Mouse (Mus musculus) myocyte (in vitro differentiated cells): ENCODE data around the gene Lcmt2. TPM values are rescaled to one million over a fixed set of nuclear protein-coding genes. Genes with fewer than 3 reads are reported as not detected.
"Not testable (repeated sequence)": the region's sequence is repeated elsewhere in the genome, so short reads cannot be mapped to it uniquely, and the experiment has no call there.

Experiments used
- H3K27me3 ChIP-seq: one replicate; pipeline ENCODE4 v1.6.1; 2011; ENCODE audit not compliant: control insufficient read depth, insufficient read depth, insufficient read length
- H3K36me3 ChIP-seq: one replicate; pipeline ENCODE4 v1.6.1; 2011; ENCODE audit not compliant: control insufficient read depth, insufficient read depth
- H3K4me2 ChIP-seq: one replicate; pipeline ENCODE4 v1.6.1; 2011; ENCODE audit warnings: low read depth, control low read depth
- H3K4me3 ChIP-seq: one replicate; pipeline ENCODE4 v1.5.1; 2011; ENCODE audit warnings: mild to moderate bottlenecking, control low read depth, moderate library complexity
- H3K79me2 ChIP-seq: one replicate; pipeline ENCODE4 v1.6.1; 2011; ENCODE audit not compliant: control insufficient read depth, insufficient read depth
- H3ac ChIP-seq: one replicate; pipeline ENCODE4 v1.6.1; 2011; ENCODE audit not compliant: control insufficient read depth, insufficient read length
- CEBPB ChIP-seq: IDR thresholded peaks from 2 replicates; pipeline ENCODE4 v1.6.1; 2011; ENCODE audit warnings: mild to moderate bottlenecking, moderate library complexity; ENCODE audit not compliant: poor library complexity, insufficient read depth, severe bottlenecking
- E2F4 ChIP-seq: IDR thresholded peaks from one replicate; pipeline ENCODE4 v1.6.1; 2011; ENCODE audit warnings: mild to moderate bottlenecking, control low read depth, moderate library complexity; ENCODE audit not compliant: insufficient read depth
- MAX ChIP-seq: IDR thresholded peaks from one replicate; pipeline ENCODE4 v1.6.1; 2011; ENCODE audit warnings: low read depth, mild to moderate bottlenecking, control low read depth
- MYOD1 ChIP-seq, 3 experiments: IDR thresholded peaks; one replicate each; pipeline ENCODE4 v1.6.1; 2011; ENCODE audit warnings: control low read depth in 2 of 3, low read depth in 2 of 3, mild to moderate bottlenecking in 2 of 3, moderate library complexity in 1 of 3; ENCODE audit not compliant: insufficient read length in 2 of 3, control insufficient read depth in 1 of 3
- MYOG ChIP-seq, 3 experiments: IDR thresholded peaks; one replicate each; pipeline ENCODE4 v1.6.1; 2011; ENCODE audit warnings: control low read depth in 2 of 3, low read depth in 2 of 3, mild to moderate bottlenecking in 2 of 3; ENCODE audit not compliant: insufficient read length in 2 of 3, control insufficient read depth in 1 of 3, insufficient read depth in 1 of 3
- POLR2A ChIP-seq: IDR thresholded peaks from one replicate; pipeline ENCODE4 v1.6.1; 2011; ENCODE audit warnings: low read depth, mild to moderate bottlenecking, control low read depth, moderate library complexity; ENCODE audit not compliant: insufficient read length
- POLR2AphosphoS2 ChIP-seq: IDR thresholded peaks from one replicate; pipeline ENCODE4 v1.6.1; 2011; ENCODE audit warnings: low read depth, control low read depth; ENCODE audit not compliant: insufficient read length
- REST ChIP-seq: IDR thresholded peaks from one replicate; pipeline ENCODE4 v1.6.1; 2011; ENCODE audit warnings: mild to moderate bottlenecking, control low read depth, moderate library complexity; ENCODE audit not compliant: insufficient read depth, insufficient read length
- SRF ChIP-seq: IDR thresholded peaks from one replicate; pipeline ENCODE4 v1.6.1; 2011; ENCODE audit warnings: low read depth; ENCODE audit not compliant: control insufficient read depth, insufficient read length
- TCF12 ChIP-seq: IDR thresholded peaks from one replicate; pipeline ENCODE4 v1.6.1; 2011; ENCODE audit warnings: mild to moderate bottlenecking, control low read depth; ENCODE audit not compliant: poor library complexity, insufficient read depth, severe bottlenecking
- TCF3 ChIP-seq: IDR thresholded peaks from one replicate; pipeline ENCODE4 v1.6.1; 2011; ENCODE audit warnings: low read depth, control low read depth; ENCODE audit not compliant: insufficient read length
- USF1 ChIP-seq: IDR thresholded peaks from one replicate; pipeline ENCODE4 v1.6.1; 2011; ENCODE audit warnings: low read depth, mild to moderate bottlenecking, control low read depth, moderate library complexity
- polyA plus RNA-seq: library from polyadenylated mRNA; unstranded; fragments of >200 nt; fragmentation: generic; extraction: Trizol; gene quantifications from one replicate; pipeline ENCODE4 v1.2.1, GENCODE M21; 2012; ENCODE audit warnings: missing spikeins

Lcmt2 gene
- polyA plus RNA-seq, 1 experiment: 2.9 TPM

GRCm38 (mm10) chr2:121132822-121133221 lies 7.6 kb downstream of the Lcmt2 start:
- no peak overlapping the region for H3ac ChIP-seq
- H3K4me3 ChIP-seq: no peak overlapping the region
- TF ChIP-seq TCF12: no peak
- no peak for TF ChIP-seq TCF3
- no peak for TF ChIP-seq MAX
- no peak for TF ChIP-seq POLR2A
- no peak for TF ChIP-seq CEBPB
- no peak for TF ChIP-seq SRF
- TF ChIP-seq E2F4: no peak
- no peak for TF ChIP-seq POLR2AphosphoS2
- no peak for TF ChIP-seq REST
- TF ChIP-seq MYOD1 (IDR thresholded peaks at IDR 0.05; ENCODE audit: control insufficient read depth in 1 of 3, insufficient read length in 2 of 3, low read depth in 2 of 3): no peak
- no peak overlapping the region for H3K4me2 ChIP-seq
- no peaks in the 10 kb centered on the region for H3K79me2 ChIP-seq
- no peaks in the 10 kb centered on the region for H3K36me3 ChIP-seq
- no peaks in the 10 kb centered on the region for H3K27me3 ChIP-seq

GRCm38 (mm10) chr2:121128865-121129620 lies 11.4 kb downstream of the Lcmt2 start:
- no peak for TF ChIP-seq TCF3
- no peak for TF ChIP-seq TCF12
- no peak for TF ChIP-seq POLR2A
- TF ChIP-seq MYOD1 (IDR thresholded peaks at IDR 0.05; ENCODE audit: control insufficient read depth in 1 of 3, insufficient read length in 2 of 3, low read depth in 2 of 3): no peak
- TF ChIP-seq POLR2AphosphoS2: no peak
- TF ChIP-seq MAX: no peak
- no peak for TF ChIP-seq MYOG (IDR thresholded peaks at IDR 0.05; ENCODE audit: control insufficient read depth in 1 of 3, insufficient read depth in 1 of 3, insufficient read length in 2 of 3, low read depth in 2 of 3)
- TF ChIP-seq CEBPB: no peak
- TF ChIP-seq E2F4: no peak
- no peak for TF ChIP-seq USF1
- no peak for TF ChIP-seq REST
- no peak for TF ChIP-seq SRF
- no peak overlapping the region for H3ac ChIP-seq
- no peak overlapping the region for H3K4me3 ChIP-seq
- H3K36me3 ChIP-seq: no peaks in the 10 kb centered on the region
- no peaks in the 10 kb centered on the region for H3K79me2 ChIP-seq
- H3K4me2 ChIP-seq: no peak overlapping the region
- no peaks in the 10 kb centered on the region for H3K27me3 ChIP-seq

DNA sequence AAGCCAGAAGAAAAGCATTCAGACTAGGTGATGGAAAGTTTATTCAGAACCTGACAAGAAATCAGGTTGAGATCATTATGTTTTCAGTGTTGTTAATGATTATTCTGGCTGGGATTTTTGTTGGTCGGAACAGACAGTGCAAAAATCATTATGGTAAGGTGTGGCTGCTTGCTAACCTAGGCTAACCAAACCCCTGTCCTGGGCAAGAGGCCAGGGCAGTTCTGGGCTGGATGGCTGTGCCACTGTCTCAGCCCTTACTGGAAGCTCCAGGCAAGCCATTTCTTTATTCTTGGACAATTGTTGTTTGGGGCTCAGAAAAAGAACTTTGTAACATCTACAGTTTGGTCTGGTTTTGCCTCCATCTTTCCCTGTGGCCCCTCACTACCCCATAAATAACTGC lies 12.9 kb downstream of the Lcmt2 start:
- H3ac ChIP-seq: no peak overlapping the region
- no peaks in the 10 kb centered on the region for H3K27me3 ChIP-seq
- TF ChIP-seq CEBPB (no peak), MAX (no peak), MYOD1 (IDR thresholded peaks at IDR 0.05; ENCODE audit: control insufficient read depth in 1 of 3, insufficient read length in 2 of 3, low read depth in 2 of 3) (no peak), E2F4 (no peak), POLR2AphosphoS2 (no peak), REST (no peak), POLR2A (no peak), TCF12 (no peak), TCF3 (no peak), SRF (no peak), MYOG (IDR thresholded peaks at IDR 0.05; ENCODE audit: control insufficient read depth in 1 of 3, insufficient read depth in 1 of 3, insufficient read length in 2 of 3, low read depth in 2 of 3) (no peak)
- H3K4me2 ChIP-seq: no peak overlapping the region
- no peaks in the 10 kb centered on the region for H3K36me3 ChIP-seq
- no peaks in the 10 kb centered on the region for H3K79me2 ChIP-seq
- no peak overlapping the region for H3K4me3 ChIP-seq

DNA sequence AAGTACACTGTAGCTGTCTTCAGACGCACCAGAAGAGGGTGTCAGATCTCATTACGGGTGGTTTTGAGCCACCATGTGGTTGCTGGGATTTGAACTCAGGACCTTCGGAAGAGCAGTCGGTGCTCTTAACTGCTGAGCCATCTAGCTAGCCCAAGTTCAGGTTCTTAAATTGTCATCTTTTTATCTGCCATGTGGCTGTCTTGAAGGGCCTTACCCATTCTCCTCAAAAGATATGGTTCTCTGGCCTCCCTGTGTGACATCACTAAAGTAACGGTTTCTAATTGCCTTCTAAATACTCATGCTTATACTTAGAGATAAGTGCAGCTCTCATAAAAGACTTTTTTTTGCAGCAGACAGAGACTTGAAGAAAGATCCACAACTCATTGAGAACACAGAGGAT lies 14.2 kb downstream of the Lcmt2 start:
- H3K4me3 ChIP-seq, H3K79me2 ChIP-seq, H3K4me2 ChIP-seq, H3K36me3 ChIP-seq, H3ac ChIP-seq, H3K27me3 ChIP-seq: not testable (repeated sequence)

DNA sequence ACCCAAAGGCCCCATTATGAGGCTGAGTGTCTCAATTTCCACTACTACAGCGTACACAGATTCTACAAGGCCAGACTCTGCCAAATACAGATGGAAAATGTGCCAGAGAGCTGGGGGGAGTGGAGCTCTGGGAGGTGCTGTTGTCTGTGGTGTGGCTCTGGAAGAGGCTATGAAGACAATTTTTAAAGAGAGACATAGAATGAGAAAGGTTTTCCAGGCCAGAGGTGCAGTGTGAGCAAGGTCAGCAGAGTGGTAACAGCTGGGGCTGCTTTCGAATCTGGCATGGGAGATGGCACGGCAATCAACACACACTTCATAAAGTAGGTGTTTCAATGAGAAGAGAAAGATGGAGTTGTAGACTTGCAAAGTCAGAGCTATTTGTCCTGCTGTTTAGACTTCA lies 21.2 kb downstream of the Lcmt2 start:
- Histone ChIP-seq H3K27me3 (peaks cover 30% of the 10 kb centered on the region), H3K79me2 (no peaks in the 10 kb centered on the region), H3K36me3 (no peaks in the 10 kb centered on the region), H3ac (no peak overlapping the region), H3K4me3 (no peak overlapping the region), H3K4me2 (no peak overlapping the region)
- TF ChIP-seq TCF3: no peak
- TF ChIP-seq CEBPB: no peak
- TF ChIP-seq POLR2A: no peak
- TF ChIP-seq E2F4: no peak
- no peak for TF ChIP-seq SRF
- TF ChIP-seq MYOG (IDR thresholded peaks at IDR 0.05; ENCODE audit: control insufficient read depth in 1 of 3, insufficient read depth in 1 of 3, insufficient read length in 2 of 3, low read depth in 2 of 3): no peak
- TF ChIP-seq TCF12: no peak
- TF ChIP-seq MAX: no peak
- no peak for TF ChIP-seq USF1
- TF ChIP-seq MYOD1 (IDR thresholded peaks at IDR 0.05; ENCODE audit: control insufficient read depth in 1 of 3, insufficient read length in 2 of 3, low read depth in 2 of 3): no peak
- no peak for TF ChIP-seq POLR2AphosphoS2
- no peak for TF ChIP-seq REST
